Mouse (Mus musculus): ENCODE measurements at regions not wholly inside any gene's neighbourhood (a gene's known extent, or its start where the extent isn't known, plus 50 kb on each side); places are given as distances from the start of the nearest gene placed in this dataset.
"Not testable (repeated sequence)": the region's sequence is repeated elsewhere in the genome, so short reads cannot be mapped to it uniquely, and the experiment has no call there.

- Histone ChIP-seq H3K4me1 (ENCODE audit: control insufficient read depth, insufficient read depth, low read length) (no peaks in the 10 kb centered on the region), H3K4me3 (ENCODE audit: low read depth, low read length) (no peak overlapping the region), H3K9ac (ENCODE audit: low read depth, low read length) (no peak overlapping the region), H3K4me2 (ENCODE audit: low read depth, low read length) (no peak overlapping the region), H3K9me3 (ENCODE audit: control insufficient read depth, low read length) (no peaks in the 10 kb centered on the region), H3K36me3 (ENCODE audit: control insufficient read depth, insufficient read depth, low read length) (no peaks in the 10 kb centered on the region), H3K27me3 (replicated peaks; ENCODE audit: control insufficient read depth, insufficient read depth, low read length) (no peaks in the 10 kb centered on the region), H3K27ac (replicated peaks; ENCODE audit: low read depth, low read length) (no peak overlapping the region)
- DNase-seq (ENCODE audit: low spot score) = no peak
- 80% methylated on average over 3 of the region's 3 CpGs for WGBS
- no peak for ATAC-seq (ENCODE audit: low read depth)
Measured at GRCm38 (mm10) chr4:110073836-110074235, 96.0 kb downstream of the Dmrta2 start.

GRCm38 (mm10) chr4:110083371-110083770, 105.5 kb downstream of the Dmrta2 start:
- H3K27ac ChIP-seq (replicated peaks; ENCODE audit: low read depth, low read length) = no peak overlapping the region
- no peak overlapping the region for H3K9ac ChIP-seq (ENCODE audit: low read depth, low read length)
- no peaks in the 10 kb centered on the region for H3K36me3 ChIP-seq (ENCODE audit: control insufficient read depth, insufficient read depth, low read length)
- no peak for ATAC-seq (ENCODE audit: low read depth)
- no peak for DNase-seq (ENCODE audit: low spot score)
- H3K4me1 ChIP-seq (ENCODE audit: control insufficient read depth, insufficient read depth, low read length) = no peaks in the 10 kb centered on the region
- no peaks in the 10 kb centered on the region for H3K9me3 ChIP-seq (ENCODE audit: control insufficient read depth, low read length)
- H3K27me3 ChIP-seq (replicated peaks; ENCODE audit: control insufficient read depth, insufficient read depth, low read length) = no peaks in the 10 kb centered on the region
- no peak overlapping the region for H3K4me2 ChIP-seq (ENCODE audit: low read depth, low read length)
- H3K4me3 ChIP-seq (ENCODE audit: low read depth, low read length) = no peak overlapping the region

GRCm38 (mm10) chr4:110087570-110088247, 109.9 kb downstream of the Dmrta2 start:
- Histone ChIP-seq H3K4me1 (ENCODE audit: control insufficient read depth, insufficient read depth, low read length) (no peaks in the 10 kb centered on the region), H3K4me3 (ENCODE audit: low read depth, low read length) (no peak overlapping the region), H3K4me2 (ENCODE audit: low read depth, low read length) (no peak overlapping the region), H3K36me3 (ENCODE audit: control insufficient read depth, insufficient read depth, low read length) (no peaks in the 10 kb centered on the region), H3K27ac (replicated peaks; ENCODE audit: low read depth, low read length) (no peak overlapping the region), H3K9me3 (ENCODE audit: control insufficient read depth, low read length) (no peaks in the 10 kb centered on the region), H3K9ac (ENCODE audit: low read depth, low read length) (no peak overlapping the region), H3K27me3 (replicated peaks; ENCODE audit: control insufficient read depth, insufficient read depth, low read length) (no peaks in the 10 kb centered on the region)
- DNase-seq (ENCODE audit: low spot score) = peak; percentile 91
- WGBS = 27% methylated on average over 9 of the region's 9 CpGs
- ATAC-seq (ENCODE audit: low read depth) = peak; percentile 62; the same call in 1 of the 2 replicates

GRCm38 (mm10) chr4:110093040-110093820, 115.4 kb downstream of the Dmrta2 start:
- 86% methylated on average over 6 of the region's 6 CpGs for WGBS
- Histone ChIP-seq H3K9me3 (ENCODE audit: control insufficient read depth, low read length) (no peaks in the 10 kb centered on the region), H3K27me3 (replicated peaks; ENCODE audit: control insufficient read depth, insufficient read depth, low read length) (no peaks in the 10 kb centered on the region), H3K4me1 (ENCODE audit: control insufficient read depth, insufficient read depth, low read length) (no peaks in the 10 kb centered on the region), H3K27ac (replicated peaks; ENCODE audit: low read depth, low read length) (no peak overlapping the region), H3K4me3 (ENCODE audit: low read depth, low read length) (no peak overlapping the region), H3K9ac (ENCODE audit: low read depth, low read length) (no peak overlapping the region), H3K36me3 (ENCODE audit: control insufficient read depth, insufficient read depth, low read length) (no peaks in the 10 kb centered on the region), H3K4me2 (ENCODE audit: low read depth, low read length) (no peak overlapping the region)
- ATAC-seq (ENCODE audit: low read depth) (no peak), DNase-seq (ENCODE audit: low spot score) (no peak)

GRCm38 (mm10) chr4:110094541-110094940, 116.7 kb downstream of the Dmrta2 start:
- no peaks in the 10 kb centered on the region for H3K27me3 ChIP-seq (replicated peaks; ENCODE audit: control insufficient read depth, insufficient read depth, low read length)
- DNase-seq (ENCODE audit: low spot score) (no peak), ATAC-seq (ENCODE audit: low read depth) (no peak)
- H3K4me3 ChIP-seq (ENCODE audit: low read depth, low read length) = no peak overlapping the region
- WGBS = 74% methylated on average over 1 of the region's 1 CpGs
- H3K36me3 ChIP-seq (ENCODE audit: control insufficient read depth, insufficient read depth, low read length) = no peaks in the 10 kb centered on the region
- no peak overlapping the region for H3K9ac ChIP-seq (ENCODE audit: low read depth, low read length)
- no peak overlapping the region for H3K4me2 ChIP-seq (ENCODE audit: low read depth, low read length)
- H3K4me1 ChIP-seq (ENCODE audit: control insufficient read depth, insufficient read depth, low read length) = no peaks in the 10 kb centered on the region
- no peaks in the 10 kb centered on the region for H3K9me3 ChIP-seq (ENCODE audit: control insufficient read depth, low read length)
- H3K27ac ChIP-seq (replicated peaks; ENCODE audit: low read depth, low read length) = no peak overlapping the region

GRCm38 (mm10) chr4:110095760-110096593, 118.1 kb downstream of the Dmrta2 start:
- peak; percentile 20 for DNase-seq (ENCODE audit: low spot score)
- H3K9me3 ChIP-seq (ENCODE audit: control insufficient read depth, low read length) = no peaks in the 10 kb centered on the region
- H3K4me1 ChIP-seq (ENCODE audit: control insufficient read depth, insufficient read depth, low read length) = no peaks in the 10 kb centered on the region
- H3K9ac ChIP-seq (ENCODE audit: low read depth, low read length) = no peak overlapping the region
- no peak overlapping the region for H3K27ac ChIP-seq (replicated peaks; ENCODE audit: low read depth, low read length)
- no peak overlapping the region for H3K4me2 ChIP-seq (ENCODE audit: low read depth, low read length)
- WGBS = 76% methylated on average over 11 of the region's 11 CpGs
- no peaks in the 10 kb centered on the region for H3K27me3 ChIP-seq (replicated peaks; ENCODE audit: control insufficient read depth, insufficient read depth, low read length)
- no peak overlapping the region for H3K4me3 ChIP-seq (ENCODE audit: low read depth, low read length)
- peak; percentile 72; the same call in 1 of the 2 replicates for ATAC-seq (ENCODE audit: low read depth)
- no peaks in the 10 kb centered on the region for H3K36me3 ChIP-seq (ENCODE audit: control insufficient read depth, insufficient read depth, low read length)

GRCm38 (mm10) chr4:110104119-110104518, 126.3 kb downstream of the Dmrta2 start:
- not testable (repeated sequence) for H3K4me3 ChIP-seq (ENCODE audit: low read depth, low read length); ATAC-seq (ENCODE audit: low read depth); H3K4me2 ChIP-seq (ENCODE audit: low read depth, low read length); H3K9ac ChIP-seq (ENCODE audit: low read depth, low read length); H3K27me3 ChIP-seq (replicated peaks; ENCODE audit: control insufficient read depth, insufficient read depth, low read length); DNase-seq (ENCODE audit: low spot score); H3K36me3 ChIP-seq (ENCODE audit: control insufficient read depth, insufficient read depth, low read length); H3K4me1 ChIP-seq (ENCODE audit: control insufficient read depth, insufficient read depth, low read length); H3K9me3 ChIP-seq (ENCODE audit: control insufficient read depth, low read length); H3K27ac ChIP-seq (replicated peaks; ENCODE audit: low read depth, low read length)
- 90% methylated on average over 6 of the region's 7 CpGs for WGBS

- Histone ChIP-seq H3K36me3 (ENCODE audit: control insufficient read depth, insufficient read depth, low read length) (no peaks in the 10 kb centered on the region), H3K4me1 (ENCODE audit: control insufficient read depth, insufficient read depth, low read length) (no peaks in the 10 kb centered on the region), H3K4me2 (ENCODE audit: low read depth, low read length) (no peak overlapping the region), H3K27ac (replicated peaks; ENCODE audit: low read depth, low read length) (no peak overlapping the region), H3K4me3 (ENCODE audit: low read depth, low read length) (no peak overlapping the region), H3K9me3 (ENCODE audit: control insufficient read depth, low read length) (no peaks in the 10 kb centered on the region), H3K9ac (ENCODE audit: low read depth, low read length) (no peak overlapping the region), H3K27me3 (replicated peaks; ENCODE audit: control insufficient read depth, insufficient read depth, low read length) (no peaks in the 10 kb centered on the region)
- no peak for ATAC-seq (ENCODE audit: low read depth)
- DNase-seq (ENCODE audit: low spot score) = no peak
- WGBS = 75% methylated on average over 7 of the region's 7 CpGs
Measured at GRCm38 (mm10) chr4:110106620-110107243, 128.9 kb downstream of the Dmrta2 start.
